15 mouse cellular contexts compared by ENCODE assay signal in genomic region chr8:44782421-44782820, GRCm38 (mm10).
"Had no signal": no experiment of that assay in that cellular context is flagged by ENCODE, and none has a peak within 500 bp of the region (broad histone marks: within the 10 kb centered on the region; RNA-seq: fewer than 3 reads in every experiment).

No protein-coding gene starts in this region.

- H3K4me1 ChIP-seq: neural tube, embryonic 15.5 days; stomach, embryonic 15.5 days had no signal

- H3K27me3 ChIP-seq: neural tube, embryonic 15.5 days; stomach, embryonic 15.5 days had no signal

- DNase-seq: retina, postnatal 1 day; right cerebral cortex, adult 18-20 months; right cerebral cortex, postnatal 14 days; right cerebral cortex, postnatal 25 days; right cerebral cortex, postnatal 4 days; spleen, adult 18-20 months; thymus, adult 18-20 months; thymus, adult 2 months; thymus, postnatal 14 days; thymus, postnatal 25 days; thymus, postnatal 36 days; thymus, postnatal 4 days had no signal

- H3K4me3 ChIP-seq: neural tube, embryonic 15.5 days; stomach, embryonic 15.5 days had no signal

- H3K4me2 ChIP-seq: neural tube, embryonic 15.5 days; stomach, embryonic 15.5 days had no signal

- H3K27ac ChIP-seq: neural tube, embryonic 15.5 days; stomach, embryonic 15.5 days; stomach, postnatal 0 days had no signal

- H3K9ac ChIP-seq: neural tube, embryonic 15.5 days; stomach, embryonic 15.5 days had no signal

- H3K9me3 ChIP-seq: neural tube, embryonic 15.5 days; stomach, embryonic 15.5 days had no signal

- H3K36me3 ChIP-seq: neural tube, embryonic 15.5 days; stomach, embryonic 15.5 days had no signal
